Comparison of ENCODE assay signal across 15 mouse cellular contexts in the genomic region with DNA sequence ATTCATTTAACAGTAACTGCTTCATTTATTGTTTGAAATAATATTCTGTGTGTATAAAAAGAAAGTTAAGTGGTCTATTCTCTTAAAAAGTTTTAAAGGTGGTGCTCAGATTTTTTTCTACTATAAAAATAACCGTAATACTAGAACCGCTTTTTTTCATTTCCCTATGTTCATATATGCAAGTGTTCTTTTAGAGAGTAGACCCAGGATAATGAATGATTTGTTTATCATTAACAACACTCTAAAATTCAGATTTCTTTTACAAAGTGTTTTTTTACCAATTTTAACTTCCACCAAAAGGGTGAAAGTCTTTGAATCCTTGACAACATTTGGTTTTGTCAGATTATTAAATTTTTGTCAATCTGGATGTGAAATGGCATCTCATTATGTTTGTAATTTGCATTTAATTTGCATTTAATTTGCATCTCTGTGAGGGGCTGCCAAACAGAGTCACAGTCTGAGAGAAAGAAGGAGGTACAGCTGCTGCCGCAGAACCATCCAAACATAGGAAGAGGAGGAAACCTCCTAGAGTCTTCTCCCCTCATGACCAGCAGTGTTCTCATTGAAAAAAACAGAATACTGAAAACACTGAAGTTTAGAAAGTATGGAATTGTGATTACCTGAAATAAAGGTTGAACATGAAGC.
DNase-seq lines count a peak whose midpoint lies in the region; ATAC-seq and TF ChIP-seq lines count a peak whose summit lies in the region.
"Had no signal": no experiment of that assay in that cellular context is flagged by ENCODE, and none has a peak within 500 bp of the region (broad histone marks: within the 10 kb centered on the region; RNA-seq: fewer than 3 reads in every experiment).

No protein-coding gene starts in this region.

- H3K4me1 ChIP-seq in neural tube, embryonic 11.5 days (ENCODE audit: control insufficient read depth, insufficient read depth, low read length): no peaks in the 10 kb centered on the region
- H3K4me1 ChIP-seq in hindbrain, embryonic 16.5 days (ENCODE audit: control insufficient read depth, insufficient read depth, low read depth, low read length): no peaks in the 10 kb centered on the region
- H3K4me1 ChIP-seq in heart, adult 2 months (ENCODE audit: control insufficient read depth, insufficient read depth, low read length): no peaks in the 10 kb centered on the region
- H3K4me1 ChIP-seq in embryonic facial prominence, embryonic 10.5 days: no peaks in the 10 kb centered on the region
- H3K4me1 ChIP-seq: kidney, embryonic 15.5 days had no signal

- H3K36me3 ChIP-seq in neural tube, embryonic 11.5 days (ENCODE audit: control insufficient read depth, insufficient read depth, low read length): no peaks in the 10 kb centered on the region
- H3K36me3 ChIP-seq in hindbrain, embryonic 16.5 days (ENCODE audit: control insufficient read depth, insufficient read depth, low read length): no peaks in the 10 kb centered on the region
- no peaks in the 10 kb centered on the region for H3K36me3 ChIP-seq in heart, adult 2 months (ENCODE audit: control insufficient read depth, insufficient read depth, low read length)
- H3K36me3 ChIP-seq in embryonic facial prominence, embryonic 10.5 days (replicated peaks): no peaks in the 10 kb centered on the region
- H3K36me3 ChIP-seq: kidney, embryonic 15.5 days had no signal

- no peak overlapping the region for H3K9ac ChIP-seq in neural tube, embryonic 11.5 days (ENCODE audit: low read length)
- H3K9ac ChIP-seq in hindbrain, embryonic 16.5 days (ENCODE audit: low read depth, low read length): no peak overlapping the region
- H3K9ac ChIP-seq in heart, adult 2 months (ENCODE audit: low read depth, low read length): no peak overlapping the region
- H3K9ac ChIP-seq: kidney, embryonic 15.5 days had no signal

- 86% methylated on average over 3 of the region's 3 CpGs for WGBS in neural tube, embryonic 11.5 days
- 60% methylated on average over 3 of the region's 3 CpGs for WGBS in hindbrain, embryonic 16.5 days
- WGBS in heart, adult 2 months: 88% methylated on average over 3 of the region's 3 CpGs
- WGBS in embryonic facial prominence, embryonic 10.5 days: 92% methylated on average over 3 of the region's 3 CpGs

- H3K79me2 ChIP-seq in heart, adult 2 months (replicated peaks; ENCODE audit: control insufficient read depth, insufficient read depth, low read length): no peaks in the 10 kb centered on the region

- TF ChIP-seq EP300 in heart, adult 2 months (IDR thresholded peaks at IDR 0.05; ENCODE audit: insufficient read depth, low read depth, low read length): no peak

- TF ChIP-seq CTCF in heart, adult 2 months (IDR thresholded peaks at IDR 0.05): no peak

- H3K27ac ChIP-seq in neural tube, embryonic 11.5 days (ENCODE audit: low read depth, low read length): no peak overlapping the region
- H3K27ac ChIP-seq in hindbrain, embryonic 16.5 days (ENCODE audit: low read depth, low read length): no peak overlapping the region
- H3K27ac ChIP-seq in heart, adult 2 months: no peak overlapping the region
- H3K27ac ChIP-seq in embryonic facial prominence, embryonic 10.5 days (replicated peaks): no peak overlapping the region
- H3K27ac ChIP-seq: kidney, embryonic 15.5 days had no signal

- intact Hi-C loops in heart, adult 2 months (cut with DNase I): no loop called here

- peak; percentile 48; the same call in 1 of the 2 replicates for ATAC-seq in neural tube, embryonic 11.5 days (ENCODE audit: insufficient read depth, low FRiP score, low TSS enrichment)
- peak; percentile 45; the same call in 1 of the 2 replicates for ATAC-seq in hindbrain, embryonic 16.5 days

- DNase-seq in cerebellum, postnatal 10 days: peak; percentile 10 to 28
- DNase-seq in cerebellum, adult 11 months: no peak
- DNase-seq in neural tube, embryonic 11.5 days (ENCODE audit: low spot score): no peak
- no peak for DNase-seq in neural tube, embryonic 10.5 days (ENCODE audit: extremely low spot score, low spot score)
- no peak for DNase-seq in heart, adult 2 months
- no peak for DNase-seq in embryonic facial prominence, embryonic 10.5 days (ENCODE audit: low spot score)
- DNase-seq in adrenal gland, postnatal 10 days: no peak
- DNase-seq: adrenal gland, adult 8-10 months; cerebellum, postnatal 25 days; heart, postnatal 14 days; lung, adult 2 months; right cerebral cortex, postnatal 4 days; thymus, adult 18-20 months had no signal

- no peaks in the 10 kb centered on the region for H3K27me3 ChIP-seq in neural tube, embryonic 11.5 days (ENCODE audit: control insufficient read depth, insufficient read depth, low read length)
- no peaks in the 10 kb centered on the region for H3K27me3 ChIP-seq in hindbrain, embryonic 16.5 days (replicated peaks; ENCODE audit: control insufficient read depth, insufficient read depth, low read length)
- no peaks in the 10 kb centered on the region for H3K27me3 ChIP-seq in heart, adult 2 months (ENCODE audit: control insufficient read depth, insufficient read depth, low read length)
- H3K27me3 ChIP-seq in embryonic facial prominence, embryonic 10.5 days (replicated peaks; ENCODE audit: low read depth, poor library complexity, severe bottlenecking): no peaks in the 10 kb centered on the region
- H3K27me3 ChIP-seq: kidney, embryonic 15.5 days had no signal

- H3K9me3 ChIP-seq in neural tube, embryonic 11.5 days (ENCODE audit: control insufficient read depth, low read length): no peaks in the 10 kb centered on the region
- no peaks in the 10 kb centered on the region for H3K9me3 ChIP-seq in hindbrain, embryonic 16.5 days (ENCODE audit: control insufficient read depth, low read length)
- no peaks in the 10 kb centered on the region for H3K9me3 ChIP-seq in embryonic facial prominence, embryonic 10.5 days
- H3K9me3 ChIP-seq: kidney, embryonic 15.5 days had no signal

- no peak overlapping the region for H3K4me2 ChIP-seq in neural tube, embryonic 11.5 days (ENCODE audit: low read depth)
- H3K4me2 ChIP-seq in hindbrain, embryonic 16.5 days (ENCODE audit: low read length): no peak overlapping the region
- H3K4me2 ChIP-seq: kidney, embryonic 15.5 days had no signal

- no peak overlapping the region for H3K4me3 ChIP-seq in neural tube, embryonic 11.5 days (ENCODE audit: low read depth, low read length)
- no peak overlapping the region for H3K4me3 ChIP-seq in hindbrain, embryonic 16.5 days (ENCODE audit: low read length)
- no peak overlapping the region for H3K4me3 ChIP-seq in heart, adult 2 months
- H3K4me3 ChIP-seq in embryonic facial prominence, embryonic 10.5 days: no peak overlapping the region
- H3K4me3 ChIP-seq: kidney, embryonic 15.5 days had no signal

- no peak for TF ChIP-seq POLR2A in heart, adult 2 months (IDR thresholded peaks at IDR 0.05; ENCODE audit: insufficient read depth, low read depth, low read length)

Comparison
In these comparisons a context has a peak if more than half of its experiments do, and no peak if none do; other contexts are left out.
1. DNase-seq: peak in cerebellum, postnatal 10 days (2 of 2); none in cerebellum, adult 11 months (single experiment), neural tube, embryonic 11.5 days (single experiment), neural tube, embryonic 10.5 days (single experiment), heart, adult 2 months (0 of 2), embryonic facial prominence, embryonic 10.5 days (single experiment) and adrenal gland, postnatal 10 days (single experiment).